Mouse (Mus musculus) liver, embryonic 14.5 days (tissue): Measurements from ENCODE around the gene Stil.

Source experiments
- CTCF ChIP-seq: IDR thresholded peaks from 2 replicates; pipeline ENCODE4 v1.5.1; 2016; ENCODE audit warnings: antibody characterized with exemption, low read depth, control low read depth
- EP300 ChIP-seq: IDR thresholded peaks from 2 replicates; pipeline ENCODE4 v1.6.1; 2016; ENCODE audit warnings: antibody characterized with exemption, low read depth

DNA sequence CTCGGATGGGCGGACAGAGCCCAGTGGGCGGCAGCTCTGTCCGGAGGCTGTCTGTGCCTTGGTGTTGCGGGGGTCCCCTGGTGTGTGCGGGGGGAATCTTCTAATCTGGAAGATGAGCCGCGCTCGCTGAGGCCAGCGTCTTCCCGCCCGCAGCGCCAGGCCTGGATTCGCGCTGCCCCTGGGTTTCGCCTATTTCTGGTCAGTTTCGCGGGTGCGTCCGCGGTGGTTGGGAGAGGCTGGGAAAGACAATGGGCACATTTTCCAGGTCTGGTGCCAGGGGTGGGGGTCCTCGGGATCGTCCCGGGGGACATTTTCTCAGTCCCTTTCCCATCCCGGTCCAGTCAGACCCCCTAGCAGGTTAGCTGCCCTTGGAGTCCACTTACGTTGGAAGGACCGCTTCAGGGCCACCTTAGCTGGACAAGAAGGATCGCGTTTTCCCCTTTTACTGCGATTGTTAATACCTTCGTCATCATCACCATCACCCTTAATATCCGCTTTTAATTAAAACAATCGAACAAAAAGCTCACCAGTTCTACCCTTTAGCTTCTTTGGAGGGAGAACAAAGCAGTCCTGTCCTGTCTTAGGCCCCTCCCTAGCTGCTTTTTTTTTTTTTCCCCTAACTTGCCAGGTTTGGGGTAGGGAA, 57.8 kb downstream of the Stil start:
- TF ChIP-seq CTCF (no peak), EP300 (no peak)
